Comparison of ENCODE assay signal across 8 mouse cellular contexts in genomic region chr4:82513426-82513750, GRCm38 (mm10).
DNase-seq lines count a peak whose midpoint lies in the region; ATAC-seq and TF ChIP-seq lines count a peak whose summit lies in the region.

No protein-coding gene starts in this region.

- no peaks in the 10 kb centered on the region for H3K9me3 ChIP-seq in heart, embryonic 12.5 days (replicated peaks)
- H3K9me3 ChIP-seq in E14TG2a.4 (ENCODE audit: low read length) = no peaks in the 10 kb centered on the region
- H3K9me3 ChIP-seq in forebrain, embryonic 15.5 days = no peaks in the 10 kb centered on the region
- H3K9me3 ChIP-seq in liver, embryonic 14.5 days (ENCODE audit: control insufficient read depth, low read length) = no peaks in the 10 kb centered on the region

- TF ChIP-seq EP300 in liver, embryonic 14.5 days (IDR thresholded peaks at IDR 0.05; ENCODE audit: low read depth) = no peak

- peak overlapping the region; percentile 97 for H3K27ac ChIP-seq in heart, embryonic 12.5 days (ENCODE audit: poor library complexity, severe bottlenecking)
- H3K27ac ChIP-seq in forebrain, embryonic 15.5 days (replicated peaks) = peak overlapping the region; percentile 99
- no peak overlapping the region for H3K27ac ChIP-seq in liver, embryonic 14.5 days

- no peaks in the 10 kb centered on the region for H3K27me3 ChIP-seq in heart, embryonic 12.5 days (replicated peaks)
- no peaks in the 10 kb centered on the region for H3K27me3 ChIP-seq in E14TG2a.4 (ENCODE audit: insufficient read depth, low read length)
- no peaks in the 10 kb centered on the region for H3K27me3 ChIP-seq in forebrain, embryonic 15.5 days
- H3K27me3 ChIP-seq in liver, embryonic 14.5 days (ENCODE audit: control insufficient read depth, insufficient read depth, low read length) = peaks cover 48% of the 10 kb centered on the region

- WGBS in heart, embryonic 12.5 days = under 1% methylated on average over 14 of the region's 14 CpGs
- WGBS in forebrain, embryonic 15.5 days = under 1% methylated on average over 14 of the region's 14 CpGs
- WGBS in liver, embryonic 14.5 days (ENCODE audit: insufficient replicate concordance) = 3% methylated on average over 14 of the region's 14 CpGs

- peak overlapping the region; percentile 77 for H3K9ac ChIP-seq in heart, embryonic 12.5 days
- H3K9ac ChIP-seq in forebrain, embryonic 15.5 days (replicated peaks) = peak overlapping the region; percentile 95
- H3K9ac ChIP-seq in liver, embryonic 14.5 days (replicated peaks) = no peak overlapping the region

- TF ChIP-seq CTCF in E14TG2a.4 (conservative IDR thresholded peaks at IDR 0.05; ENCODE audit: low read length) = no peak
- no peak for TF ChIP-seq CTCF in liver, embryonic 14.5 days (IDR thresholded peaks at IDR 0.05; ENCODE audit: low read depth)

- peak overlapping the region; percentile 52 for H3K4me3 ChIP-seq in heart, embryonic 12.5 days
- H3K4me3 ChIP-seq in E14TG2a.4 (replicated peaks; ENCODE audit: low read length) = peak overlapping the region; percentile 81
- H3K4me3 ChIP-seq in forebrain, embryonic 15.5 days = peak overlapping the region; percentile 75
- H3K4me3 ChIP-seq in liver, embryonic 14.5 days (ENCODE audit: insufficient read depth in 1 of 2, low read depth in 2 of 2, low read length in 2 of 2) = peak overlapping the region; percentile 32 to 42

- intact Hi-C loops in heart, postnatal 10 days (cut with DNase I) = no loop called here

- H3K4me1 ChIP-seq in heart, embryonic 12.5 days (replicated peaks) = peaks cover 42% of the 10 kb centered on the region
- H3K4me1 ChIP-seq in E14TG2a.4 (replicated peaks; ENCODE audit: low read depth, low read length) = peaks cover 59% of the 10 kb centered on the region
- H3K4me1 ChIP-seq in forebrain, embryonic 15.5 days = peaks cover 25% of the 10 kb centered on the region
- peaks cover 0 to 9% of the 10 kb centered on the region in 2 experiments; a peak in 2 of 4 replicates for H3K4me1 ChIP-seq in liver, embryonic 14.5 days (replicated peaks; ENCODE audit: control insufficient read depth in 2 of 2, insufficient read depth in 2 of 2, low read length in 1 of 2)

- H3K36me3 ChIP-seq in heart, embryonic 12.5 days = no peaks in the 10 kb centered on the region
- no peaks in the 10 kb centered on the region for H3K36me3 ChIP-seq in E14TG2a.4 (ENCODE audit: insufficient read depth, low read length)
- H3K36me3 ChIP-seq in forebrain, embryonic 15.5 days = no peaks in the 10 kb centered on the region
- H3K36me3 ChIP-seq in liver, embryonic 14.5 days (replicated peaks; ENCODE audit: control insufficient read depth, insufficient read depth, low read depth) = no peaks in the 10 kb centered on the region

- DNase-seq in heart, postnatal 10 days = no peak
- no peak for DNase-seq in liver, embryonic 14.5 days (ENCODE audit: low read depth in 3 of 3, low spot score in 3 of 3)
- no peak for DNase-seq in right cerebral cortex, adult 2 months (ENCODE audit: low spot score in 2 of 2)
- DNase-seq in cerebellum, postnatal 4 days (ENCODE audit: low spot score in 2 of 2) = no peak
- no peak for DNase-seq in left cerebral cortex, adult 8-10 months (ENCODE audit: low spot score in 2 of 2)

- ATAC-seq in heart, embryonic 12.5 days (ENCODE audit: insufficient number of reproducible peaks, low FRiP score) = no peak; the same call in 1 of the 2 replicates
- no peak for ATAC-seq in forebrain, embryonic 15.5 days (replicated peaks)
- no peak for ATAC-seq in liver, embryonic 14.5 days (ENCODE audit: insufficient read depth)

- peak overlapping the region; percentile 93 for H3K4me2 ChIP-seq in heart, embryonic 12.5 days
- H3K4me2 ChIP-seq in forebrain, embryonic 15.5 days (replicated peaks) = peak overlapping the region; percentile 82
- H3K4me2 ChIP-seq in liver, embryonic 14.5 days (ENCODE audit: low read depth) = peak overlapping the region; percentile 73
